Mouse (Mus musculus) embryo, embryonic 10 days (tissue): ENCODE measurements around the gene Nacc1.
"Not testable (repeated sequence)": the region's sequence is repeated elsewhere in the genome, so short reads cannot be mapped to it uniquely, and the experiment has no call there.

Source experiments
- DNase-seq: peaks from one replicate; pipeline ENCODE4 v3.0.0-alpha.2; 2015; ENCODE audit warnings: low spot score

The Nacc1 gene

GRCm38 (mm10) chr8:84639162-84640009, 48.3 kb downstream of the Nacc1 start:
- peak; percentile 94 for DNase-seq

GRCm38 (mm10) chr8:84638555-84639161, 49.0 kb downstream of the Nacc1 start:
- DNase-seq, result peak; percentile 55

GRCm38 (mm10) chr8:84637946-84638554, 49.6 kb downstream of the Nacc1 start:
- no peak for DNase-seq

- no peak for DNase-seq
These were observed 51.5 kb downstream of the Nacc1 start for GRCm38 (mm10) chr8:84636051-84636691.

- DNase-seq, result no peak
These were observed 52.1 kb downstream of the Nacc1 start for GRCm38 (mm10) chr8:84635397-84636050.

GRCm38 (mm10) chr8:84634849-84635304, 52.8 kb downstream of the Nacc1 start:
- DNase-seq, result no peak

- DNase-seq, result no peak
These were observed 53.6 kb downstream of the Nacc1 start for GRCm38 (mm10) chr8:84633841-84634584.

GRCm38 (mm10) chr8:84631813-84632212, 55.8 kb downstream of the Nacc1 start:
- no peak for DNase-seq

- DNase-seq, result no peak
These were observed 57.5 kb downstream of the Nacc1 start for GRCm38 (mm10) chr8:84630145-84630544.

- DNase-seq, result no peak
These were observed 58.1 kb downstream of the Nacc1 start for GRCm38 (mm10) chr8:84629586-84629985.

GRCm38 (mm10) chr8:84623425-84623824, 64.2 kb downstream of the Nacc1 start:
- not testable (repeated sequence) for DNase-seq

GRCm38 (mm10) chr8:84621102-84621625, 66.5 kb downstream of the Nacc1 start:
- no peak for DNase-seq
